Mouse (Mus musculus): ENCODE data around the gene Mga.

- no peak for TF ChIP-seq CTCF (IDR thresholded peaks at IDR 0.05)
- TF ChIP-seq EP300 (IDR thresholded peaks at IDR 0.05), result no peak
Observed at GRCm38 (mm10) chr2:119972537-119972879, 75.5 kb downstream of the Mga start, which contains the start of gene Mapkbp1.
